Mouse (Mus musculus): ENCODE data around the gene Azin2. TPM values are rescaled to one million over a fixed set of nuclear protein-coding genes. Genes with fewer than 3 reads are reported as not detected.

The Azin2 gene
- polyA plus RNA-seq, 1 experiment: 7.6 TPM

DNA sequence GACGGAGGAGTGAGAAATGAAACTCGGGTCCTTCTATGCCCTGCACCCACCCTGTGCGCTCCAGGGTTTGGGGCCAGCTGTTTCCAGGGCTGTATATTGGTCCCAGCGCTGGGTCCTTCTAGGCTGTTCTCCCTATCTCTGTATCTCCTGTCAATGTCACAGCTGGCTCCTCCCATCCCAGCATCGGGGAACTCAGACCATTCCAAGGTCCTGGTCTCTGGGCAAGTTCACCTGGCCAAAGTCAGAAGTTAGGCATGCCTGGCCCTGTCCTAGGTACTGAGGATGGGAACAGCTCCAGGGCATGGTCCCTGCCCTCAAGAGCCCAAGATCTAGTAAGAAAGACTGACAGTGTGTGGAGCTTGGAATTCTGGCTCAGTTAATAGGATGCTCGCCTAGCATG is 70.5 kb downstream of the Azin2 start:
- Histone ChIP-seq H3K27me3 (ENCODE audit: control insufficient read depth, insufficient read depth, low read length) (no peaks in the 10 kb centered on the region), H3K27ac (ENCODE audit: control insufficient read depth, insufficient read depth, low read length) (no peak overlapping the region), H3K4me1 (replicated peaks; ENCODE audit: control insufficient read depth, insufficient read depth, low read length) (no peaks in the 10 kb centered on the region), H3K4me3 (ENCODE audit: control insufficient read depth, insufficient read depth, low read length) (no peak overlapping the region), H3K36me3 (ENCODE audit: control insufficient read depth, insufficient read depth, low read length) (no peaks in the 10 kb centered on the region)
- TF ChIP-seq CTCF (IDR thresholded peaks at IDR 0.05; ENCODE audit: borderline replicate concordance, control insufficient read depth, extremely low read depth, insufficient read depth, low read length, poor library complexity) (no peak), POLR2A (IDR thresholded peaks at IDR 0.05; ENCODE audit: control insufficient read depth, extremely low read depth, insufficient read depth, low read length, poor library complexity) (no peak)
- 86% methylated on average over 6 of the region's 6 CpGs for WGBS
- DNase-seq: no peak

GRCm38 (mm10) chr4:128891157-128891556 is 71.1 kb downstream of the Azin2 start:
- 24% methylated on average over 1 of the region's 1 CpGs for WGBS
- H3K27ac ChIP-seq (ENCODE audit: control insufficient read depth, insufficient read depth, low read length): no peak overlapping the region
- no peak for DNase-seq

DNA sequence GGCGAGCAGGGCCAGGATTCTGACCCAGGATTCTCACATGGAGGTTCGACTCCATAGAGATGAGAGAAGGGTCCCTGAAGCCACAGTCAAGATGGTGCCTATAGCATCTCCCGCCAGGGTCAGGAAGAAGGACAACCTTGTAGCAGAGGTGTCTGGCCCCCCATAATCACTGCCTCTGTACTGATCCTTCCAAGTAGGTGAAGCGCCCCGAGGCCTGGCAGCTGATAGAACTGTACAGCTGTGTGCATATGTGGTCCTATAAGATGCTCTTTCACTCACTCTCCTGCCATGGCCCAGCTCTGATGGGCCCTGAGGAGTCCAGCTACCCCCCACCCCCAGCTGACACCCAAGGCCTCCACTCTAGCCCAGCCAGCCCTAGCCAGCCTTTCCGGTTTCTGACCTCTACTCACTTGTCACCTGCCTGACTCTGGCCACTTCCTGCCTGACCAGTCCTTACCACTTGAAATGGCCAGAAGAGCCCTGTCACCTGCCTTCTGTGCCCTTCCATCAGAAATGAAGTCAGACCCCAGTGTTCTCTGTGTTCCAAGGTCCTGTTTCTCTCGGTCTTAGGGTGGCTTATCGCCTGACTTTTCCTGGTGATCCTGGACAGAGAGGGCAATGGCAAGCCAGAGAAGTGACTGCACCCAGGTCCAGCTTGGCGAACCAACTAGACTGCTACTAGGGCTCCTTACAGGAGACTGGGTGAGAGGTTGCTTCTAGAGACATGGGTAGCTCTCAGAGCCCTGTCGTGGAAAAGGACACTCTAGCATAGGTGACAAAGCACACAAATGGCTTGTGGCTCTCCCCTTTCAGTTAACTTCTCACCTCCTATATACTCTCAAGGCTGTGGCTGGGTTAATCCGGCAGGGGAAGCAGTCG is 72.3 kb downstream of the Azin2 start:
- no peak for TF ChIP-seq POLR2A (IDR thresholded peaks at IDR 0.05; ENCODE audit: control insufficient read depth, extremely low read depth, insufficient read depth, low read length, poor library complexity)
- H3K4me1 ChIP-seq (replicated peaks; ENCODE audit: control insufficient read depth, insufficient read depth, low read length): no peaks in the 10 kb centered on the region
- H3K4me3 ChIP-seq (ENCODE audit: control insufficient read depth, insufficient read depth, low read length): no peak overlapping the region
- 96% methylated on average over 12 of the region's 12 CpGs for WGBS
- H3K36me3 ChIP-seq (ENCODE audit: control insufficient read depth, insufficient read depth, low read length): no peaks in the 10 kb centered on the region
- DNase-seq: no peak
- H3K27me3 ChIP-seq (ENCODE audit: control insufficient read depth, insufficient read depth, low read length): no peaks in the 10 kb centered on the region
- H3K27ac ChIP-seq (ENCODE audit: control insufficient read depth, insufficient read depth, low read length): no peak overlapping the region

More at GRCm38 (mm10) chr4:128891157-128891556, 71.1 kb downstream of the Azin2 start:
- TF ChIP-seq POLR2A (IDR thresholded peaks at IDR 0.05; ENCODE audit: control insufficient read depth, extremely low read depth, insufficient read depth, low read length, poor library complexity): no peak
- no peak for TF ChIP-seq CTCF (IDR thresholded peaks at IDR 0.05; ENCODE audit: borderline replicate concordance, control insufficient read depth, extremely low read depth, insufficient read depth, low read length, poor library complexity)
- Histone ChIP-seq H3K27me3 (ENCODE audit: control insufficient read depth, insufficient read depth, low read length) (no peaks in the 10 kb centered on the region), H3K4me1 (replicated peaks; ENCODE audit: control insufficient read depth, insufficient read depth, low read length) (no peaks in the 10 kb centered on the region), H3K4me3 (ENCODE audit: control insufficient read depth, insufficient read depth, low read length) (no peak overlapping the region), H3K36me3 (ENCODE audit: control insufficient read depth, insufficient read depth, low read length) (no peaks in the 10 kb centered on the region)

GRCm38 (mm10) chr4:128888436-128888990 is 73.7 kb downstream of the Azin2 start:
- Histone ChIP-seq H3K36me3 (ENCODE audit: control insufficient read depth, insufficient read depth, low read length) (no peaks in the 10 kb centered on the region), H3K4me3 (ENCODE audit: control insufficient read depth, insufficient read depth, low read length) (no peak overlapping the region), H3K27ac (ENCODE audit: control insufficient read depth, insufficient read depth, low read length) (no peak overlapping the region), H3K4me1 (replicated peaks; ENCODE audit: control insufficient read depth, insufficient read depth, low read length) (peaks cover 8% of the 10 kb centered on the region), H3K27me3 (ENCODE audit: control insufficient read depth, insufficient read depth, low read length) (peaks cover 2% of the 10 kb centered on the region; the same call in 1 of the 2 replicates)
- TF ChIP-seq CTCF (IDR thresholded peaks at IDR 0.05; ENCODE audit: borderline replicate concordance, control insufficient read depth, extremely low read depth, insufficient read depth, low read length, poor library complexity) (no peak), POLR2A (IDR thresholded peaks at IDR 0.05; ENCODE audit: control insufficient read depth, extremely low read depth, insufficient read depth, low read length, poor library complexity) (no peak)
- DNase-seq: no peak
- 97% methylated on average over 6 of the region's 6 CpGs for WGBS

GRCm38 (mm10) chr4:128887641-128888091 is 74.6 kb downstream of the Azin2 start:
- TF ChIP-seq POLR2A (IDR thresholded peaks at IDR 0.05; ENCODE audit: control insufficient read depth, extremely low read depth, insufficient read depth, low read length, poor library complexity): no peak
- no peak for TF ChIP-seq CTCF (IDR thresholded peaks at IDR 0.05; ENCODE audit: borderline replicate concordance, control insufficient read depth, extremely low read depth, insufficient read depth, low read length, poor library complexity)
- H3K4me1 ChIP-seq (replicated peaks; ENCODE audit: control insufficient read depth, insufficient read depth, low read length): peaks cover 10% of the 10 kb centered on the region
- 95% methylated on average over 9 of the region's 9 CpGs for WGBS
- H3K4me3 ChIP-seq (ENCODE audit: control insufficient read depth, insufficient read depth, low read length): no peak overlapping the region
- no peak overlapping the region for H3K27ac ChIP-seq (ENCODE audit: control insufficient read depth, insufficient read depth, low read length)
- no peak for DNase-seq
- H3K36me3 ChIP-seq (ENCODE audit: control insufficient read depth, insufficient read depth, low read length): no peaks in the 10 kb centered on the region
- H3K27me3 ChIP-seq (ENCODE audit: control insufficient read depth, insufficient read depth, low read length): peaks cover 2% of the 10 kb centered on the region; the same call in 1 of the 2 replicates

GRCm38 (mm10) chr4:128887026-128887425 is 75.2 kb downstream of the Azin2 start:
- no peak for DNase-seq
- no peak overlapping the region for H3K4me3 ChIP-seq (ENCODE audit: control insufficient read depth, insufficient read depth, low read length)
- peaks cover 10% of the 10 kb centered on the region for H3K4me1 ChIP-seq (replicated peaks; ENCODE audit: control insufficient read depth, insufficient read depth, low read length)
- H3K36me3 ChIP-seq (ENCODE audit: control insufficient read depth, insufficient read depth, low read length): no peaks in the 10 kb centered on the region
- TF ChIP-seq CTCF (IDR thresholded peaks at IDR 0.05; ENCODE audit: borderline replicate concordance, control insufficient read depth, extremely low read depth, insufficient read depth, low read length, poor library complexity) (no peak), POLR2A (IDR thresholded peaks at IDR 0.05; ENCODE audit: control insufficient read depth, extremely low read depth, insufficient read depth, low read length, poor library complexity) (no peak)
- H3K27me3 ChIP-seq (ENCODE audit: control insufficient read depth, insufficient read depth, low read length): peaks cover 2% of the 10 kb centered on the region; the same call in 1 of the 2 replicates
- 95% methylated on average over 10 of the region's 10 CpGs for WGBS
- no peak overlapping the region for H3K27ac ChIP-seq (ENCODE audit: control insufficient read depth, insufficient read depth, low read length)

Measured in thymus, adult 2 months (tissue).